Mouse (Mus musculus): Measurements from ENCODE around the gene Slc24a2.

The Slc24a2 gene

DNA sequence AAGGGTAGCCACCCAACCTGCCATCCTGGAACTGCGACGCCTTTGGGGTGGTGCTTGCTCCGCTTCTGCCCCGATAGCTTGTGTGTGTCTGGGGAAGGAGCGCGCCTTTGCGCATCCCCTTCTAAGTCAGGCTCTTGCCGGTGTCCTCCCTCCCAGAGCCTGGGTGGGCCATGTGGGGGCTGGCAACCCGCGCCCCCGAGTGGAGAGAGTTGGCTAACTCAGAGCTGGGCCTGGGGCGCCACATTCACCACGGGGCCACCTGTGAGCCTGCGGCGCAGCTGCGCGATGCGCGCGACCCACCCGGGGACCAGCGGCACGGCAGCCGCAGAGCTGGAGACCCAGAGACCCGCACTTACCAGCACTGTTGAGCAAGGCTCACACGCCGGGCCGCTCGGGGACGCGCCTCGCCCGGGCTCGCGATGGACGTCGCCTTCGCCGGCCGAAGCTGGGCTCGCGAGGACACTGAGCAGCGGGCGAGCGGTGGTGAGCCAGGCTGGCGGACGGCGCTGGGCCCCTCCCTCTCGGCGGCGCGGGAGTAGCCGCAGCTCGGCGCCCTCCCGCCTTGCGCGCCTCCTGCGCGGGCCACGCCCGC, at the start of gene Slc24a2:
TSS of gene Slc24a2 (minus strand) at position 518 of the 592 bp plus-strand sequence.
- peak; percentile 38 to 61 for DNase-seq

DNA sequence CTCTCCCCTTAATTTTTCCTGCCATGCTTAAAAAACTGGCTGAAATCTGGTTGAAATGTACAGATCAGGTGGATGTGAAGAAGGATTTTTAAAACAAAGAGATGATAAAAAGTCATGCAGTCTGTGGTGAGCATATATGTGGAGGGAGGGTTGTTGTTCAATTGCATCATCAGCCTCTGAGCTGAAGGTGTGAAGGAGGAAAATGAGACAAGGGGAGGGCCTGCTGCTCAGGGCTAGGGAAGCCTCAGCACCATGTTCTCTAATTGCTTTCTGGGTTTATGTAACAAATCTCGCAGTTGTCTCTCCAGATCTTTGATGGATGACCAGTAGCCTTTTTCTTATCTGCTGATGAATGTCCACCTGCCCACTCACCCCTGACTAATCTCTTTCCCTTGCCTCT, 44.5 kb upstream of the Slc24a2 start:
- DNase-seq: no peak

DNA sequence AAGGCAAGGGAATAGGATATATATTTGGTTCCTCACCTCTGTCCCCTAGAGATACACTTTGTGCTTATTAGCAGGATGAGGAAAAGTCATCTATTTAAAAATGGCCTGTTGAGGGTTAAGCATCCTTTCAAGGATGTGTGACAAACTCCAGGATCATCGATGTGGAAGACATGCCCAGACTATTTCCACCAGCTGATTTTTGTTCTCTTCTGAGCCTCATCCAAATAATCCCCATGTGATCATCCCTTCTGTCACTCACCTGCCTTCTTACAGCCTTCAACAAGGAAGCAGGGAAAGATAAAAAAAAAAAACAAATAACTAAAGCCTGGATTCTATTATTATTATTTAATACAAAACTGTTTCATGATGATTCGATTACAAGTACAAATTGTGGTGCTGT, 44.0 kb upstream of the Slc24a2 start:
- DNase-seq: no peak

DNA sequence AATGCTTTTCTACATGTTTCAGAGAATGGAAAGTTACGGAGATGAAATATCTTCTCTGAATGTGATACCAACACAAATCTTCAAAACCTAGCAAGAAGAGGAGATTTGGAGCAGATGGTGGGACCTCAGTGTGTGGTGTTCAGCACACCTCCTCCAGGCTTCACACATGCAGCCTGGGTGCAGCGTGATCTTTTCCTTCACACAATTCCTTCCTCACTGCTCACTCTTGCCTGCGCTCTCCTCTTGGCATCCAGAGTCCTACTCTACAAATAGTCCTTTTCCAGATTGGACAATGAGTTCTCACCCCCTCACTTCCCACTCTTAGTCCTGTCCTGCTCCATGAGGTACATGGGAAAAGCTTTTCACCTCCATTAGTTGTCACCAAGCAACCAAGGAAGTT, 43.2 kb upstream of the Slc24a2 start:
- DNase-seq: no peak

DNA sequence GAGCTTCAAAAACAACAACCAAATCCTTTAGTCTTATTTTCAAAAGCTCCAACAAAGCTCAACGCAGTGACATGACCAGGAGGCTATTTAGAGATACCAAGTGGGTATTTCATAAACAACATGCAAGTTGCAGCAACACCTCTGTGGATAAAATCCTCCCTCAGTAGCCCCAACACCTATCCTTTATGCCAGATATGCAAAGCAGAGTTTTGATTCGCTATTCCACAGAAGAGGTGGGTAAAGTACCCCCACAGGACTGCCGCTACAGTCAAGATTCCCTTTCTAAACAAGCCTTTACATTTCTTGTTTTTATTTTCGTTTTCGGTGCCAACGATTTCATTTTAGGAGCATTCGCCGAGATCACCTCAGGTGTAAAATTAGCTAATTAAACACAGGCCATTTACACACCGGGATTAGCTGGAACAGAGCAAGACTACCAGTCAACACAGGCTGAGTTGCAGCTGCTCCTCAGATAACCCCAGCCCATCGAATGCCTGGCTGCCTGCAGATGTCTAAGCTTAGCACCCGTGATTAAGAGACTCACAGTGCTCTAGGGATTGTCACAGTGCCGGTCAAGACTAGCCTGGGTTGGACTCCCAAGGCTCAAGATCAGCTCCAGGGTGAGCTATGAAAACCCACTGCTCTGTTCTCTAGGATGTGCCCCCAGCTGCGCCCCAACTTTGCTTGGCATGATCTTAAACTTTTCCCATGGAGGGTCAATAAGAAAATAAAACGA, 885 bp downstream of the Slc24a2 start:
- DNase-seq: no peak

DNA sequence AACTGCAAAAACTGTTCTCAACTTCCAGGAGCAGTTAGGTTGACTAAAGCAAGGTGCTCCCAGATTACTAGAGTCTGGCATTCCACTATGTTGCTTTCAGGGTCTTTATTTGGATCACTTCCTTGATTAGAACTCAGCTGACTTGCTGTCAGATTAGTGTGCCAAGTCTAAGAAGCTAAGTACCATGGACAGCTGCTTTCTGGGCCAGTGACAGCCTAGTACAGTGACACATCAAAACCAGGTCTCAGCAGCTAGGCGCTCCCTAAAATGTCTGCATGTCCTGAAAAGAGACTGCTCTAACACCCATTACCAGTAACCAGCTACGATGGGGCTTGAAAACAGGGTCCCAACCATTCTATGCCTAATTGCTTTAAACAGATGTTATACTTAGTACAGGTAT, 8.7 kb downstream of the Slc24a2 start:
- DNase-seq: peak in 1 of 2 experiments; percentile 13

DNA sequence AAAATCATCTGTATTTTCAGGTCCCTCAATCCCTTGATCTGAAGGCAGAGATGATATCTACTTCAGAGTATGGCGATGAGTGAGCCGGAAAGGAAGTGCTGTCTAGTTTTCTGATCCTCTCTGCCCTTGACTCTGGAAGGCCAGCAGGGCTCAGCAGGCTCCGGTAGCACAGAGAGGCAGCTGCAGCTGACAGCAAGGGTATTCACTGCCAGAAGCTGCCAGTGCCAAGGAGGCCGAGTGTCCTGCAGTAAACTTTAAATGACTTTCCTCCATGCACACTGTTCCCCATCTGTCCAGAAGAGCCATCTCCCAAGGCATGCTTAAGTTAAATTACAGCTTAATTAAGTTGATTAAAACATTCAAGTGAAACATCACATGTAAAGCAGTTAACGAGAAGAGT, 12.1 kb downstream of the Slc24a2 start:
- no peak for DNase-seq

DNA sequence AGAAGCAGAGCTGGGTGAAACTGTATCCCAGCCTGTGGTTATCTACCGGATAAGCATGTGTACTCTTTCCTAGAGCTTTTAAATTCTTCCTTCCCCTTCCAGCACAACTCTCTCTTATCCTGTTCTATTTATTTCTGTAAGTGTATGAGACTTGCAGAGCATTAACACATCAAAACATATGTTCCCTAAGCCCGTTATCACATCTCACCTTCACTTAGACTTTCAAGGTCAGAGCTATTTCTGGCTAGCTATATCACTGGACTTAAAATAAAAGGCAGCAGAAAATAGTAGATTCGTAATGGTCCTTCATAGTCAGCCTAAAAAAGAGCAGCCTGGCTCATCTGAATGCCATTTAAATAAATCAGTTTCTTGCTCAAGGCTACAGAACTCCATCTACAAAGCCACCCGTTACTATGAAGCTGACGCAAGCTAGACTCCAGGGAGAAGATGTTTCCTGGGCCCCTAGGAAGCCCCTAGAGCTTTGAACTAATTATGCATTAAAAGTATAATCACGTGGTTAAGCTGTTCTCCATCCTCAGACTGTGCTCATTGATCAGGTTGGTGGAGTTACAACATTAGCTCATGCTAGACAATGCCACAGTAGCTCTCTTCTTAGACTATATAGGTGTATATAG, 18.8 kb downstream of the Slc24a2 start:
- DNase-seq: no peak

DNA sequence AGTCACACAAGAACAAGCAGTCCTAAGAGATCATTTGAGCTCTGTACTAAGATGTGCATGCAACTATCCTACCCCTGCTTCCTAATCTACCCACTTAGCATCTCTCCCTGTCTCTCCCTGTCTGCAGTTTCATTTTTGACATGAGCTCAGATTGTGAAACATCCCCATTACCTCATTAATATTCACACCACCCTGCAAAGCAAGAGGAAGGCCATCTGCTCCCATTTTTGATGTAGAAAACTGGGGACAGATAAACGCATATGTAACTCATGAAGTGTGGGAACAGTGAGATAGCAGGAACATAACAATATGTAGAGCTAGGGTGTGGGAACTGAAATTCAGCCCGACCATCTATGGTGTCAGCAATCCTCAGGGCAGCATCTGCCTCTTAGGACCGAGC, 19.7 kb downstream of the Slc24a2 start:
- DNase-seq: no peak

DNA sequence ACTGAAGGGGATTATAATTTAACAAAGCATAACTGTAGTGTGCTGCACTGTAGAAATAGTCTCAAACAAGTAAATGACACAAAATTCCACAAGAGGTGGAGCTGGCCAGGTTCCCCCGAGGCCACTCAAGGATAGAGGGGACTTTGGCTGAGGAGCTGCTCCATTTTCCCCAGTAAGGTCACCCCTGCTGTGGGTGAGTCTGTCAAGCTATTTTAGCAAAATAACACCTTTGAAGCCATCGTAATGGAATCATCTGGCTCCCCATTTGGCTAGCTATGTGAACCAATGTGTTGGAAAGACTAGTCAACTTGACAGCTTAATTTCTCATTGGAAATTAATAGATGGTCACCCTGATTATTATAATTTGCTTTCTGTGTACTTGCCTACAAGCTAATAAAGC, 28.2 kb downstream of the Slc24a2 start:
- DNase-seq: no peak

DNA sequence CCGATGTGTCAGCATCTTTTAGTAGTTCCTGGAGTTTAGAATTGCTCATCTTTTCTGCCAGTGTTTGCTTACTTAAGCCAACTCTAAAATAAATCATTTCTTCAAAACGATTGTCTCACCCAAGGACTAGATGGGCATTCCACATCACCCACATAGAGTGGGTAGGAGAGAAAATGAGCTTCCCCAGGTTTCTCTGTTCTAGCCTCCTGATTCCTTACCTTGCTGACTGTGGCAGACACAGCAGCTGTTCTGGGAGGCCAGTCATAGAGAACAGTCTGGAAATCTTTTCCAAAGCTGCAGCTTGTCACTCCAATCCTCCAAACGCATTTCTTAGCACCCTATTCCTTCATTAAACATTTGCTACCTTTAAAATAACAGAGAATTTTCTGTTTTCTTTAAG, 29.0 kb downstream of the Slc24a2 start:
- no peak for DNase-seq

DNA sequence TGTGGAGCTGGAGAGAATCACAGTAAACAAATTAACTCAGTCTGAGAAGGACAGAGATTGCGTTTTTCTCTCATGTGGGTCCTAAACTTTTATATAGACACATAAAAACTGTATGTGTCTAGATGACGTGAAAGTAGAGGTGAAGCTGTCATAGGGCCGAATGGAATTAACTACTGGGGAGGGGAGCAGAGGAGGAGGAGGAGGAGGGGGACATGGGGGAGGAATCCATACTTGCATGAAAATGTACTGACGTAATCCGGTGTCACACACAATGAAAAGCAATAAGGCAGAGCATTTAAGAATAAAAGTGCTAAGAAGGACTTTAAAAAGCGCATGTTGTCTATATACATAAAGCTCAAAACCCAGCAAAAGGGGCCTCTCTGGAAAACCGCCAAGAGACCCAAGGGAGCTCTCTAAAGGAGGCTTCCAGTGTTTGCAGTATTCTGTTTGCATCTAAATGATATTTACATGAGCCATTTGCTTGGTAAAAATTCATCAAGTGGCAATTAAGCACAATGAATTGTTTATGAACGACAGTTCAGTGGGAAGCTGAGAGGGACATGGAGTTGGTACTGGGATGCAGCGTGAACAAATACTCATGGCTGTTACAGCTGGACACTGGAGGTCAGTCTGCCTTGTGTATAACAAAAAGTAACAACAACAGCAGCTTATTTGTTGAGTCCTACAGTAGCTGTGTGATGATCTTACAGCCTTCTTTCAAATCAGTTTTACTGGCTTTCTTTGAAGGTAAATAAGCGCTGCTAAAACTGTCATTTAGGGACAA, 45.9 kb downstream of the Slc24a2 start:
- DNase-seq: no peak

DNA sequence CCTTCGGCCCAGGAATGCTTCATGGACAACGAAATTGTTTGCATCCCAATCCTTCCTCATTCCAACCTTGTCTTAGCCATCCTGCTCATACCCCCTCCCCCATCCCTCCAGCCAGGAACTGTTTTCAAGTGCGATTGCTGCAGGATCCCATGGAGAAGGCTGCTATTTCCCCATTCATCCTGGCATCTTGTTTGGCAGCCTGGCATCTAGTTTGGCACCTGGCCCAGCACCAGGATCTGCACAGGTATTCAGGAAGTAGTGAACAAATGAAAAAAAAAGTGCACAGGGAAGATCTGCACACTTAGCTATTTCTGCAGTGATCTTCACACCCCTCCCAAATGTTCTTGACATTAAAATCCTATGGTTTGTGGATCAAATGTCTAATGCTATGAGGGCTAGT, 53.2 kb downstream of the Slc24a2 start:
- DNase-seq: no peak

DNA sequence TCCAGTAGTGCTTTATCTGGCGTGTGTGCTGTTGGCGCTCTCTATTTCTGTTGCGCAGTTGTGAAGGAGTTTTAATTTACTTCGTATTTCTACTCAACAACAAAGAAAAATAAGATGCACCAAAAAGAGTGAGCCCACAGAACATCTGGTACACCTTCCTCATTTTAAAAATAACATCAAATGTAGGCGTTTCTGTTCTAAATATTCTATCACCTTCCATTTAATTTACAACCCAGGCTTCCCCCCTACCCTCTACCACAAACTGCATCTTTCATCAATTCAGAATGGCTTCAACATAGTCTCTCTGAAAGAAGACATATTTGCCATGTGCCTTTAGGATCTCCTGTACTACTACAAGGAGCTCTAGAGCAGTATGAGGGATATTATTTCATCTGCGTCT, 66.3 kb downstream of the Slc24a2 start:
- DNase-seq: no peak

DNA sequence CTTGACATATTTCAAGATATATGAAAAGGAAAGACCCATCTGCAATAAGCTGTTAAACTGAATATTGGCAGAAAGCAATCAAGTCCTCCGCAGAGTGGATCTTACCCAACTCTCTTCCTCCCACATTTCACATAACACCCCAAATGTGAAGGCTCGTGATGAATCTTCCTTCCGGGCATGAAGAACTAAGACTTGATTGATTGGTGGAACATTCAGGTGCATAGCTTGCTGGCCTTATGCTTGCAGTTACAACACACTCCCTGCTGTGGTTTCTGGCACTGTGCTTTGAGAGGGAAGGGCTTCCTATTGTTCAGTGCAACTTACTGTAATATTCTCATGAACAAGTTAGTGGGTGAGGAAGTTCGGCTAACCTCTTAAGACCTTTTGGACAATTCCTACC, 72.2 kb downstream of the Slc24a2 start:
- no peak for DNase-seq

DNA sequence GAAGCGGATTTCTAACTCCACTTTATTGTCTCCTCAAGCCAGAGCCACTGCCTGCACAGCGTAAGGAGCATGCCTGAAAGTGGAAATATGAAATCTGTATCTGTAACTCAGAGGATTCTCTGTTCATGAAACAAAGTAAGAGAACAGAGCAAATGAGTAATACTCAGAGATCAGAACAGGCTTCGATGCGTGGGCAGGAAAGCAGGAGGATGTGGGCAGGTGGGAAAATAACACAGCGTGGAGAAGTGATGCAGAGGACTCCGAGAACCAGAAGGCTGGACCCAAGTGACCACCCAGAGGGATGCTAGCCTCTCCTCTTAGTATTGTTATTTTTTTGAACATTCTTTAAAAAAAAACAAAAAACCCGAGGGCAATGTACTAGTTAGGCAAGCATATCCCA, 78.3 kb downstream of the Slc24a2 start:
- DNase-seq: no peak

DNA sequence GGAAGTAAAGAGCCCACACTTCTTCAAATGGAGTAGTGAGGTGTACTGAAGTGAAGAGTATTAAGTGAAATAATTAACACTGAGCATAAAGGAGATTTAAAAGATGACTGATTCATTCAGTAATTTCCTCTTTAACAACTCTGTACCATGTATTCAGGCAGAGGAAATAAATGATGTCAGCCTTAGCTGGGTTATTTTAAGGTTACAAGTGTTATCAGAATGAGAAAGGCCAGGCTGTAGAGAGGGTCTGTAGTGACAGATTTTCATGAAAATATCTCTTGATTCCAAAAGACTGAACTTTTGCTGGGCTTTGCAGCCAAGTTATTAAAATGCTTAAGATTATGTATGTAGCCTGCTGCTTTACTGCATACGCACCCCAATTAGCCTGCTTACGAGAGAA, 80.7 kb downstream of the Slc24a2 start:
- DNase-seq: no peak

DNA sequence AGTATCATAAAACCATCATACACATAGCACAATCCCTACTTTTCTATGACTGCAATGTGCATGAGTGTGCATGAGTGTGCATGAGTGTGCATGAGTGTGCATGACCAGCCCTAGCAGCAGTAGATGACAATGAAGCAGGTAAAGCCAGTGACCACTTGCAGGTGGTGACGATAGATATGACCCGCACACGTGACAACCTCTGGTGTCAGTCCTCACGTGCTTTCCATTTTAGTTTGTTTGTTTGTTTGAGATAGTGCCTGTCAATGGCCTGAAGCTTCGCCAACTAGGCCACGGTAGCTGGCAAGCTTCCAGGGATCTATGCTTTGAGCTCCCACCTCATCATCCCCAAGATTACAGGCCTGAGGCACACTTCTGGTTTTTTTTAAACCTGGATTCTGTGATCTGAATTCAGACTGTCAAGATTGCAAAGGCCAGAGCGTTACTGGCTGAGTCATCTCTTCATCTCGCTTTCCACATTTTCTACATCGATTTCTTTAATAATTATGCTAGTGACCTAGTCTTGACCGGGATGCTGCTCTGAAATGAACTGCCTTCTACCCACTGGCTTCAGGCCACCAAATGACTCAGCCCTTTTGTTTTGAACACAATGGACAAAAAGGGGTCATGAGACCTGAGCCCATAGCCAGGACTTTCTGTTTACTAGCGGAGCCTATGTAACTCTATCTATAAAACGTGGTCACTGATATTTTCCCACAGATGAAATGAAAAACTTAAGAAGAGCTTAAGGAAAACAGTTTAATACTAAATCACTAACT, 88.5 kb downstream of the Slc24a2 start:
- no peak for DNase-seq

DNA sequence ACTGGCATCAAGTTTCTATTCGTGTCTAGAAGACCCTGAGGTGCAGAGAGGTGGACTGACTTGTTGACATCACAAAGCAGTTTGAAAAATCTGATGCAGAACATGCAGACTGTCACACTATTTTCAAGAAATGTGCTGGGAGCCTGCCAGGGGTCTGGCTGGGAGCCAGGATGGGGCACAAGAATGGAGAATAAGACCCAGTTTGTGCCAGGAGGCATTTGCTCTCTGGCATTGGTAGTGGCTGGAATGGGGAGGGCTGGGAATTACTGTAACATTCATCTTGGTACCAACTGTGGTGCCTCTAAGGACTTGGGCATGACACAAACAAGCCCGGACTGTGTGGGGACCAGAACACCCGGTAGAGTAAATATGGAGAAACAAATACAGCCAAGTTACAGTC, 89.4 kb downstream of the Slc24a2 start:
- DNase-seq: no peak

DNA sequence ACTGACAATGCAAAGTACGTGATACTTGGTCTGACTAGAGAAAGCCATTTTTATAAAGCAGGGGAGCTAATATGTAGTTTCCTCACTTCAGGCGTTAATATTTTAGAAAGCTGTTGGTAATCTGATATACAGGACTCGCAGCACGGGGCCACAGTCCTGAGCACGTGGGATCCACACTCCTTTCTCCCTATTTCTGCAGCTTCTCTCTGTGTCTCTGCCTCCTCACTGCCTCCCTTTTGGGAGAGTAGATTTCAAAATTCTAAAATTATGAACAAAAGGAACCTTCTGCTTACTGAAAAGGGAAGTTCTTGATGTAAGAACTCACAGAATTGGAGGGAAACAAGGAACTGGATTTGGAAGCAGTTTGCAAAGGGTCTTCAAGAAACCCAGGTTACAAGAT, 97.8 kb downstream of the Slc24a2 start:
- no peak for DNase-seq

DNA sequence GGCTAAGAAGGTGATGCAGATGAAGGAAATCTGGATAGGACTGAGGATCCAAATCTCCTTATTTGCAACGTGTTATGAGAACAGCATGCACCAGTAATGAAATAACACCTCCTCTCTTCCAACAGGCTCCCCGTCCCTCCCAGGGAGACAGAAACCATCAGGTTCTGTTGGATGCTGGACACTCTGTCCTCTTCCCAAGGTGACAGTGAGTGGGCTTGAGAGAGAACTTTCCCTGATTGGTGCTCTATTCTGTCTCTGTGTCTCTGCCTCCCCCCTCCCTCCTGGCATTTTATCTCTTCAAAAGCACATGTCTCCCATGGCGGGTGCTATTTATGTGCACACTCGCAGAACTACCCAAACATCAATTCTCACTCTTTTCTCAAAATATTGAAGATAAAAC, 103.5 kb downstream of the Slc24a2 start:
- DNase-seq: no peak

DNA sequence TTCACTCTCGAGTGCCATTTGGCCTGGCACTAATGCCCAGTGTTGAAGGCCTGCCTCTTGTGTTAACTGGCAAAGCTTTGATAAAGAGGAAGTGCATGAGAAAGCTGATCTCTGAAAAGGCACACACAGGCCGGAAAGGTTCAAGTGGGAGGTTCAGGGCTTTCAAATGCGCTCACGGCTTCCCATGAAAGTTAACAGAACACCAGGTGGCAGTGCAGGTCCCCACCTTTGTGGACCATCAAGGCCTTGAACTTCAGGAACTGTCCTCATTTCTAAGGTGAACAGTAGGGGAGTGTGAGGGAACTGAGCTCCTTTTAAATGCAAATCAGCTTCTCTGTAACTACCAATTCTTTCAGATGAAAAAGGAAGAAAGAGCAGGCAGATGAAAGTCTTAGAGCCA, 110.5 kb downstream of the Slc24a2 start:
- DNase-seq: no peak

DNA sequence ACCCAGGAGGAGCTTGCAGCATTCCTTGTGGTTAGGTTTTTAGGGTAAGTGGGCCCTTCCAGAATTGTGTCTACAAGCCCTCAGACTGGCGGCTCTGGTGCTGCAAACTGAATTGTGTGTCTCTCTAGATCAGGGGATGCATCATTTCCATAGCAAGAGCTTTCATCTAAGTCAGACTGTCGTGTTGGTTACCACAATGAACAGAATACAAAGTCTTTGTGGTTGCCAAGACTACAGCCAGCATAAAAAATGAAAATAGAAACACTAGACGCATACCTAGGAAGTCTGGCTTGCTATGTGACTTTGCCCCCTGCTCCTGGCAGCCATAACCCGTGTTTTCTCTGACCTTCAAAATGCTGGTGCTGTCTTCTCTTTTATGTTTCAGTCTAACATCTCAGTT, 114.6 kb downstream of the Slc24a2 start:
- no peak for DNase-seq
